Comparison of ENCODE assay signal across 10 mouse cellular contexts in the genomic region with DNA sequence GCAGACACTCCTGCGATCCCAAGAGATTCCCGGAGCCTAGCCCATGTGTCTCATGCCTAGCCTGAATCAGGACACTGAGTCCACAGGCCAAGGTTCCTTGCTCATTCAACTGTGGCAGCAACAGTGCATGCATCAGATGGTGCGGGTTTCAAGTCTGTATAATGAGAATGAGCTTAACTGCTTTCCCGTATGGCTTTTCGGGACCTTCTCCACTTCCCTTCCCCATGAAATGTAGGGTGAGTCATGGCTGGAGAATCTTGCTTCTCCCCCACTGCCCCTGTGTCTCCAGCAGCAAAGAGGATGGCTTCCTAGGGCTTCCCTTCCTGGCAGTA.
DNase-seq lines count a peak whose midpoint lies in the region; ATAC-seq and TF ChIP-seq lines count a peak whose summit lies in the region.
"Had no signal": no experiment of that assay in that cellular context is flagged by ENCODE, and none has a peak within 500 bp of the region (broad histone marks: within the 10 kb centered on the region; RNA-seq: fewer than 3 reads in every experiment).

No protein-coding gene starts in this region.

- peak overlapping the region; percentile 44; the same call in 1 of the 2 replicates for H3K27ac ChIP-seq in hindbrain, embryonic 12.5 days
- no peak overlapping the region for H3K27ac ChIP-seq in hindbrain, postnatal 0 days
- peak overlapping the region; percentile 38 for H3K27ac ChIP-seq in brown adipose tissue, adult 24 weeks (replicated peaks; ENCODE audit: low read depth, low read length)
- H3K27ac ChIP-seq in heart, embryonic 16.5 days (ENCODE audit: low read length), result peak overlapping the region; percentile 72
- H3K27ac ChIP-seq in limb, embryonic 12.5 days, result peak overlapping the region; percentile 0; the same call in 1 of the 2 replicates

- ATAC-seq in hindbrain, embryonic 12.5 days (ENCODE audit: low FRiP score), result no peak
- ATAC-seq in hindbrain, postnatal 0 days, result no peak
- no peak for ATAC-seq in heart, embryonic 16.5 days (replicated peaks; ENCODE audit: extremely low read depth, insufficient read depth, low FRiP score)
- ATAC-seq in limb, embryonic 12.5 days (ENCODE audit: insufficient number of reproducible peaks, insufficient read depth, low FRiP score, low TSS enrichment, low read depth), result no peak

- no peak overlapping the region for H3K4me2 ChIP-seq in hindbrain, embryonic 12.5 days (replicated peaks)
- no peak overlapping the region for H3K4me2 ChIP-seq in hindbrain, postnatal 0 days (ENCODE audit: low read depth, low read length)
- H3K4me2 ChIP-seq in heart, embryonic 16.5 days (ENCODE audit: low read depth, low read length), result no peak overlapping the region
- no peak overlapping the region for H3K4me2 ChIP-seq in limb, embryonic 12.5 days

- no peaks in the 10 kb centered on the region for H3K36me3 ChIP-seq in hindbrain, embryonic 12.5 days
- H3K36me3 ChIP-seq in hindbrain, postnatal 0 days (ENCODE audit: insufficient read depth, low read length), result no peaks in the 10 kb centered on the region
- no peaks in the 10 kb centered on the region for H3K36me3 ChIP-seq in heart, embryonic 16.5 days (ENCODE audit: control insufficient read depth, insufficient read depth)
- no peaks in the 10 kb centered on the region for H3K36me3 ChIP-seq in limb, embryonic 12.5 days

- TF ChIP-seq CTCF in hindbrain, postnatal 0 days (IDR thresholded peaks at IDR 0.05; ENCODE audit: low read depth), result no peak

- 68% methylated on average over 5 of the region's 5 CpGs for WGBS in hindbrain, embryonic 12.5 days
- WGBS in hindbrain, postnatal 0 days, result 64% methylated on average over 5 of the region's 5 CpGs
- WGBS in heart, embryonic 16.5 days, result 44% methylated on average over 5 of the region's 5 CpGs
- WGBS in limb, embryonic 12.5 days, result 71% methylated on average over 5 of the region's 5 CpGs

- H3K4me1 ChIP-seq in hindbrain, embryonic 12.5 days, result peaks cover 20% of the 10 kb centered on the region
- no peaks in the 10 kb centered on the region; the same call in 1 of the 2 replicates for H3K4me1 ChIP-seq in hindbrain, postnatal 0 days (ENCODE audit: insufficient read depth, low read length)
- H3K4me1 ChIP-seq in brown adipose tissue, adult 24 weeks (ENCODE audit: control insufficient read depth, insufficient read depth, insufficient read length, low read length), result peaks cover 22% of the 10 kb centered on the region
- peaks cover 42% of the 10 kb centered on the region for H3K4me1 ChIP-seq in heart, embryonic 16.5 days (ENCODE audit: control insufficient read depth, insufficient read depth, low read length)
- peaks cover 36% of the 10 kb centered on the region for H3K4me1 ChIP-seq in limb, embryonic 12.5 days (replicated peaks)

- no peaks in the 10 kb centered on the region for H3K9me3 ChIP-seq in hindbrain, embryonic 12.5 days (replicated peaks)
- H3K9me3 ChIP-seq in hindbrain, postnatal 0 days (ENCODE audit: low read length), result no peaks in the 10 kb centered on the region
- H3K9me3 ChIP-seq in heart, embryonic 16.5 days (replicated peaks; ENCODE audit: control insufficient read depth, low read length), result no peaks in the 10 kb centered on the region
- H3K9me3 ChIP-seq in limb, embryonic 12.5 days, result no peaks in the 10 kb centered on the region

- H3K4me3 ChIP-seq in hindbrain, embryonic 12.5 days, result no peak overlapping the region
- no peak overlapping the region for H3K4me3 ChIP-seq in hindbrain, postnatal 0 days (ENCODE audit: low read length)
- no peak overlapping the region for H3K4me3 ChIP-seq in brown adipose tissue, adult 24 weeks (ENCODE audit: insufficient read depth, low read depth, low read length)
- no peak overlapping the region for H3K4me3 ChIP-seq in heart, embryonic 16.5 days (ENCODE audit: low read length)
- H3K4me3 ChIP-seq in limb, embryonic 12.5 days (replicated peaks), result no peak overlapping the region

- no peak for DNase-seq in hindbrain, postnatal 0 days (ENCODE audit: low spot score)
- no peak for DNase-seq in embryo, embryonic 10 days (ENCODE audit: low spot score)
- no peak for DNase-seq in spleen, postnatal 36 days (ENCODE audit: low spot score in 2 of 2)
- DNase-seq: adrenal gland, postnatal 14 days; cerebellum, adult 9-10 months; gastrocnemius, postnatal 36 days had no signal

- no peaks in the 10 kb centered on the region for H3K27me3 ChIP-seq in hindbrain, embryonic 12.5 days
- H3K27me3 ChIP-seq in hindbrain, postnatal 0 days (ENCODE audit: insufficient read depth, low read length), result no peaks in the 10 kb centered on the region
- no peaks in the 10 kb centered on the region for H3K27me3 ChIP-seq in heart, embryonic 16.5 days (ENCODE audit: control insufficient read depth, insufficient read depth, low read length)
- H3K27me3 ChIP-seq in limb, embryonic 12.5 days, result peaks cover 5% of the 10 kb centered on the region

- H3K9ac ChIP-seq in hindbrain, embryonic 12.5 days, result no peak overlapping the region
- no peak overlapping the region for H3K9ac ChIP-seq in hindbrain, postnatal 0 days (replicated peaks; ENCODE audit: low read length)
- no peak overlapping the region for H3K9ac ChIP-seq in heart, embryonic 16.5 days (ENCODE audit: low read length)
- H3K9ac ChIP-seq in limb, embryonic 12.5 days (replicated peaks), result no peak overlapping the region
